Mouse (Mus musculus) intestine, embryonic 16.5 days (tissue): ENCODE results near the gene Bbc3. TPM values are rescaled to one million over a fixed set of nuclear protein-coding genes. Genes with fewer than 3 reads are reported as not detected.
"Not testable (repeated sequence)": the region's sequence is repeated elsewhere in the genome, so short reads cannot be mapped to it uniquely, and the experiment has no call there.

Experiments used
- ATAC-seq: fragments of 200-750 bp; cut with Nextera tagmentation; 2 replicates; pipeline ENCODE4 v1.8.0; 2017; ENCODE audit warnings: moderate TSS enrichment, moderate library complexity
- H3K27ac ChIP-seq: fragments of 300-500 bp; sonication (generic); 2 replicates; pipeline ENCODE4 v1.5.1; 2014; ENCODE audit warnings: mild to moderate bottlenecking, low read length
- H3K27me3 ChIP-seq: fragments of 300-500 bp; sonication (generic); replicated peaks from 2 replicates; pipeline ENCODE4 v1.6.1; 2014; ENCODE audit warnings: low read length, control low read depth, mixed read lengths; ENCODE audit not compliant: control insufficient read depth, insufficient read depth
- H3K36me3 ChIP-seq: fragments of 300-500 bp; sonication (generic); 2 replicates; pipeline ENCODE4 v1.6.1; 2014; ENCODE audit warnings: low read length, control low read depth; ENCODE audit not compliant: control insufficient read depth, insufficient read depth
- H3K4me1 ChIP-seq: fragments of 300-500 bp; sonication (generic); 2 replicates; pipeline ENCODE4 v1.6.1; 2014; ENCODE audit warnings: low read length, control low read depth, mixed read lengths; ENCODE audit not compliant: control insufficient read depth, insufficient read depth
- H3K4me2 ChIP-seq: fragments of 300-500 bp; sonication (generic); 2 replicates; pipeline ENCODE4 v1.6.1; 2014; ENCODE audit warnings: low read depth, low read length, control low read depth
- H3K4me3 ChIP-seq: fragments of 300-500 bp; sonication (generic); 2 replicates; pipeline ENCODE4 v1.5.1; 2014; ENCODE audit warnings: mild to moderate bottlenecking, low read length
- H3K9ac ChIP-seq: fragments of 300-500 bp; sonication (generic); 2 replicates; pipeline ENCODE4 v1.6.1; 2014; ENCODE audit warnings: low read depth, low read length
- H3K9me3 ChIP-seq: fragments of 300-500 bp; sonication (generic); 2 replicates; pipeline ENCODE4 v1.6.1; 2016; ENCODE audit warnings: low read length, control low read depth; ENCODE audit not compliant: control insufficient read depth
- WGBS: fragments of 180-500 bp; shearing (Covaris S2); extraction: QIAGEN DNeasy Blood & Tissue Kit; methylation state at CpG from one replicate; pipeline ENCODE4 v1.1.7; 2014; 5-methylcytosine and 5-hydroxymethylcytosine counted together
- polyA plus RNA-seq: library from polyadenylated mRNA; unstranded; fragments of >200 nt; fragmentation: Nextera tagmentation; extraction: Ambion mirVana; gene quantifications from 2 replicates; pipeline ENCODE4 v1.2.1, GENCODE M21; 2015

Bbc3 gene
- polyA plus RNA-seq, 1 experiment from 2014 or later = 6.2 TPM

DNA sequence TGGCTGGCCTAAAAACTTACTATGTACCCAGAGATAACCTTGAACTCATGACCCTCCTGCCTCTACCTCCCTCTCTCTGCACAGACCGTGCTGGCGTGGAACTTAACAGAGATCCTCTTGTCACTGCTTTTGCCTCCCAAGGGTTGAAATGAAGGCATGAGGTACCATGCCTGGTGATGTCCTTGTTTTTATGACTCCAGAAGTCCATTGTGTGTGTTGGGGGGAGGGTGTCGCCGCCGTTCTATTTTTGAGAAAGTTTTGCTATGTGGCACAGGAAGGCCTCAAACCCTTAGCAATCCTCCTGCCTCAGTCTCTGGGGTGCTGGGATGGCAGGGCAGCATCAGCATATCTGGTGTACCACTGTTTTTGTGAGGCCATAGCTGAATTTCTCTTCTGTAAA lies 9.3 kb upstream of the Bbc3 start:
- WGBS = 78% methylated on average over 5 of the region's 5 CpGs
- Histone ChIP-seq H3K9me3 (no peaks in the 10 kb centered on the region), H3K4me1 (peaks cover 24% of the 10 kb centered on the region), H3K4me2 (no peak overlapping the region), H3K4me3 (no peak overlapping the region), H3K27ac (no peak overlapping the region), H3K36me3 (no peaks in the 10 kb centered on the region), H3K9ac (no peak overlapping the region), H3K27me3 (no peaks in the 10 kb centered on the region; the same call in 1 of the 2 replicates)
- ATAC-seq = no peak

GRCm38 (mm10) chr7:16299419-16300035 lies 8.7 kb upstream of the Bbc3 start:
- H3K36me3 ChIP-seq = no peaks in the 10 kb centered on the region
- H3K4me1 ChIP-seq = peaks cover 24% of the 10 kb centered on the region
- H3K9ac ChIP-seq = peak overlapping the region; percentile 62
- ATAC-seq = peak; percentile 49
- peak overlapping the region; percentile 41; the same call in 1 of the 2 replicates for H3K27ac ChIP-seq
- WGBS = under 1% methylated on average over 48 of the region's 52 CpGs
- no peaks in the 10 kb centered on the region; the same call in 1 of the 2 replicates for H3K27me3 ChIP-seq
- H3K4me2 ChIP-seq = peak overlapping the region; percentile 86
- no peaks in the 10 kb centered on the region for H3K9me3 ChIP-seq
- peak overlapping the region; percentile 49 for H3K4me3 ChIP-seq

DNA sequence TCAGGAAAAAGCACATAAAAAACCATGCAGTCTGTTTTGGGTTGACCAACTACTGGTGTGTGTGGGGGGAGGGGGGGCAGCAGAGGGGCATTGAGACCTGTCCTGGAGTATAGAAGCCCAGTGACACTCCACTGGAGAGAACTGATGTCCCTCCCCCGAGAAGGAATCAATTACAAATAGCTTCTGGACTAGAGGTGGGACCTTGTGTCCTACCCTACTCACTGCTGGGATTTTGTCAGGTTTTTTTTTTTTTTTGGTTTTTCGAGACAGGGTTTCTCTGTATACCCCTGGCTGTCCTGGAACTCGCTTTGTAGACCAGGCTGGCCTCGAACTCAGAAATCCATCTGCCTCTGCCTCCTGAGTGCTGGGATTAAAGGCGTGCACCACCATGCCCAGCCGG lies 1.1 kb upstream of the Bbc3 start:
- not testable (repeated sequence) for H3K4me2 ChIP-seq, ATAC-seq, H3K9ac ChIP-seq, H3K27ac ChIP-seq, H3K27me3 ChIP-seq, H3K9me3 ChIP-seq, H3K4me3 ChIP-seq, H3K36me3 ChIP-seq
- 80% methylated on average over 6 of the region's 6 CpGs for WGBS
- peaks cover 26% of the 10 kb centered on the region for H3K4me1 ChIP-seq

- Histone ChIP-seq H3K9ac (peak overlapping the region; percentile 98), H3K4me3 (peak overlapping the region; percentile 82), H3K4me2 (peak overlapping the region; percentile 98), H3K9me3 (no peaks in the 10 kb centered on the region), H3K4me1 (peaks cover 38% of the 10 kb centered on the region), H3K27ac (peak overlapping the region; percentile 63), H3K27me3 (no peaks in the 10 kb centered on the region), H3K36me3 (no peaks in the 10 kb centered on the region)
- no peak for ATAC-seq
- WGBS = 42% methylated on average over 16 of the region's 16 CpGs
Measured at GRCm38 (mm10) chr7:16308555-16309317, 543 bp downstream of the Bbc3 start.

GRCm38 (mm10) chr7:16309318-16310019 lies 1.3 kb downstream of the Bbc3 start:
- peak overlapping the region; percentile 77 for H3K27ac ChIP-seq
- under 1% methylated on average over 61 of the region's 61 CpGs for WGBS
- H3K9ac ChIP-seq = peak overlapping the region; percentile 98
- H3K9me3 ChIP-seq = no peaks in the 10 kb centered on the region
- peak; percentile 30 for ATAC-seq
- H3K4me2 ChIP-seq = peak overlapping the region; percentile 98
- no peaks in the 10 kb centered on the region for H3K27me3 ChIP-seq
- H3K4me1 ChIP-seq = peaks cover 42% of the 10 kb centered on the region
- peak overlapping the region; percentile 82 for H3K4me3 ChIP-seq
- no peaks in the 10 kb centered on the region for H3K36me3 ChIP-seq

GRCm38 (mm10) chr7:16310020-16310520 lies 1.9 kb downstream of the Bbc3 start:
- peak overlapping the region; percentile 77 for H3K27ac ChIP-seq
- no peaks in the 10 kb centered on the region for H3K27me3 ChIP-seq
- H3K4me1 ChIP-seq = peaks cover 42% of the 10 kb centered on the region
- peak; percentile 19 for ATAC-seq
- no peaks in the 10 kb centered on the region for H3K36me3 ChIP-seq
- peak overlapping the region; percentile 98 for H3K4me2 ChIP-seq
- H3K4me3 ChIP-seq = peak overlapping the region; percentile 82
- H3K9ac ChIP-seq = peak overlapping the region; percentile 98
- under 1% methylated on average over 43 of the region's 56 CpGs for WGBS
- H3K9me3 ChIP-seq = no peaks in the 10 kb centered on the region

DNA sequence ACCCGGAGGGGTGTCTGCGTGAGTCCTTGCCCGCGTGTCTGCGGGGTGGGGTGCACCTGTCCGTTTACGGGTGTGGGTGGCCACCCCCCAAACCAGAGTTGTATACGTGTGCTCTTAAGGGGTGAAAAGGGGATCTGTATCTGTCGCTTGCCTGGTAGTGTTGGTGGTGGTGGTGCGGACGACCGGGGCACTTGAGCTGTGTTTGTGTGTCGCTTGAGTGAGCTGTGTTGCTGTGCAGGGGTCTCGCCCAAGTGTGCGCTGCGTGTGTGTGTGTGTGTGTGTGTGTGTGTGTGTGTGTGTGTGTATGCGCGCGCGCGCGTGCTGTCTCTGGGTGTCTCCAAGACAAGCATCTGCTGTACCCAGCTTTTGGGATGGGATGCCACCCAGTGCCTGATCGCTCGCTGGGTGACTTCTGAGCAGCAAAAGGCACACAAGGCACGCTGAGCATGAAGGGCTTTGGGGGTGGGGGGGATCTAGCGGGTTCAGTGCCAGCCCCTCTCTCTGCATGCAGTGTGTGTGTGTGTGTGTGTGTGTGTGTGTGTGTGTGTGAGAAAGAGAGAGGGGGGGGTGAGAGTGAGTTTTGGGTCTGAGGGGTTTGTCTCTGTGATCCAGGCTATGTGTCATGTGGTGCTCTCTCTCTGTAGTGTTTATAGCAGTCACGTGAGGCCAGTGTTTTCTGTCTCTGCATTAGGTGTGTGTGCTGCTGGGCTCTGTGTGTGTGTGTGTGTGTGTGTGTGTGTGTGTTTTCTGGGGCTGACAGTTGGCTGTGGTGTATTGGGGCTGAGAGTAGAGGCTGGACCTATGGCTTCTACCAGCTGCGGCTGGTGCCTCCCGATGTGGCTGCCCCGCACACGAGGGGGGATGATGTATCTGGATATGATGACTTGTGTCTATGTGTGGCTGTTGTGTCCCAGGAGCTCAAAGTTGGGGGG lies 2.6 kb downstream of the Bbc3 start:
- Histone ChIP-seq H3K4me2 (peak overlapping the region; percentile 98), H3K4me1 (peaks cover 46% of the 10 kb centered on the region), H3K27me3 (no peaks in the 10 kb centered on the region), H3K9me3 (no peaks in the 10 kb centered on the region), H3K4me3 (peak overlapping the region; percentile 82), H3K27ac (peak overlapping the region; percentile 97), H3K36me3 (no peaks in the 10 kb centered on the region), H3K9ac (peak overlapping the region; percentile 98)
- ATAC-seq = peak; percentile 8; the same call in 1 of the 2 replicates
- WGBS = under 1% methylated on average over 31 of the region's 31 CpGs

GRCm38 (mm10) chr7:16311453-16312004 lies 3.3 kb downstream of the Bbc3 start:
- Histone ChIP-seq H3K27ac (peak overlapping the region; percentile 97), H3K4me3 (peak overlapping the region; percentile 82), H3K9ac (peak overlapping the region; percentile 98), H3K4me2 (peak overlapping the region; percentile 98), H3K4me1 (peaks cover 46% of the 10 kb centered on the region), H3K9me3 (no peaks in the 10 kb centered on the region), H3K27me3 (no peaks in the 10 kb centered on the region), H3K36me3 (no peaks in the 10 kb centered on the region)
- no peak for ATAC-seq
- 3% methylated on average over 14 of the region's 14 CpGs for WGBS
